Mouse (Mus musculus): Measurements from ENCODE around the gene Zfp784.

DNA sequence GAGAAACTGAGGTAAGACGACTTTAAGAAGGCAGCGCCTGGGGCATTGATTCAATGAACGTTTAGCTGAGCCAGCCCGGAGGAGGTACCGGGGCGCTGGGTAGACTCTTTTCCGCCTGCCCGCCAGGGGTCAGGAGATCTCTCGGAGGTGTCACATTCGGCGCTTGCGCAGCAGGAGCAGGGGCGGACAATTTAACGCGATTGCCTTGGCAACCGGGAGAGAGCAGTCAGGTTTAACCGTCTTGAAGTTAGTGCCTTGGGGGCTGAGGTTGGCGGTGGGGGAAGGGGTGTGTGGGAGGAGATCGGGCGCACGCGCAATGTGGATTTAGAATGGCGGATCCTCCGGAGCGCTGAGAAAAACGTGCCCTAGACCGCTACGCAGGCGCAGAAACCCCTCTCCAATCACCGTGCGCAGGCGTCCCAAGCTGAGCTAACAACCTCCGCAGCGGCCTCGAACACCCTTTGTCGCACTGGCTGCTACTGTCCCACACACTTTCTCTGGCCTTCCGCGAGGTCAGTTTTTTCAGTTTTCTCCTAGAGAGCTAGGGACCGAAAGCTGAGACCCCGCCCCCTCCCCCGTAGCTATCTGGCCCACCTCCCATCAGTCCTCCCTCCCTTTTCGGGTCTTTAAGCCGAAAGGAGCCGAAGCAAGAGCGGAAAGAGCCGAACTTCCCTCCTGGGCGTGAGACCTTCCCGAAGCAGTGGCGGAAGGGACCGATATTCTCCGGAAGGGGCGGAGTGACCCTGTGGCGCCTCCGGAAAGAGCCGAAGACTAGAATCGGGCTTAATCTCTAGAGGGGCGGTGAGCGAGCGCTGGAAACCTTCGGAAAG lies 22.9 kb upstream of the Zfp784 start:
- peak; percentile 30 for TF ChIP-seq POLR2A (IDR thresholded peaks at IDR 0.05; ENCODE audit: low read depth, low read length)
- peak; percentile 60 for TF ChIP-seq CTCF (conservative IDR thresholded peaks at IDR 0.05; ENCODE audit: insufficient read depth, insufficient read length, low read depth, low read length)
